Mouse (Mus musculus) frontal cortex, postnatal 25 days (tissue): ENCODE measurements around the gene P3h1.

ENCODE experiments used
- DNase-seq, 2 experiments: peaks; one replicate each; pipeline ENCODE4 v3.0.0; 2022; ENCODE audit warnings: low spot score in 2 of 2

Gene P3h1

GRCm38 (mm10) chr4:119238661-119239060 lies 5.9 kb downstream of the P3h1 start:
- no peak for DNase-seq

GRCm38 (mm10) chr4:119239181-119239682 lies 6.5 kb downstream of the P3h1 start:
- DNase-seq: no peak

- no peak for DNase-seq
Measured at GRCm38 (mm10) chr4:119241664-119242063, 8.9 kb downstream of the P3h1 start.

GRCm38 (mm10) chr4:119242571-119242970 lies 9.9 kb downstream of the P3h1 start:
- DNase-seq: no peak

- DNase-seq: peak in 1 of 2 experiments; percentile 54
Measured at GRCm38 (mm10) chr4:119244468-119245240, 11.9 kb downstream of the P3h1 start.

GRCm38 (mm10) chr4:119245556-119245955 lies 12.8 kb downstream of the P3h1 start:
- DNase-seq: peak in 1 of 2 experiments; percentile 51

GRCm38 (mm10) chr4:119245961-119246360 lies 13.2 kb downstream of the P3h1 start:
- DNase-seq: no peak

GRCm38 (mm10) chr4:119246688-119247225 lies 14.0 kb downstream of the P3h1 start:
- no peak for DNase-seq

GRCm38 (mm10) chr4:119247462-119248235 lies 14.9 kb downstream of the P3h1 start:
- peak; percentile 55 to 62 for DNase-seq

GRCm38 (mm10) chr4:119248407-119248965 lies 15.8 kb downstream of the P3h1 start:
- no peak for DNase-seq

- DNase-seq: no peak
Measured at GRCm38 (mm10) chr4:119252025-119252808, 19.5 kb downstream of the P3h1 start.

- DNase-seq: no peak
Measured at GRCm38 (mm10) chr4:119254012-119254618, 21.4 kb downstream of the P3h1 start.

- no peak for DNase-seq
Measured at GRCm38 (mm10) chr4:119255351-119255750, 22.6 kb downstream of the P3h1 start, which contains the start of gene Cldn19. Gene Cldn19, plus strand, starts transcription at chr4:119255414.

- DNase-seq: no peak
Measured at GRCm38 (mm10) chr4:119257083-119257482, 24.4 kb downstream of the P3h1 start.

GRCm38 (mm10) chr4:119259344-119260254 lies 26.9 kb downstream of the P3h1 start:
- DNase-seq: no peak

GRCm38 (mm10) chr4:119261087-119261713 lies 28.5 kb downstream of the P3h1 start:
- DNase-seq: no peak

- DNase-seq: no peak
Measured at GRCm38 (mm10) chr4:119262483-119262882, 29.8 kb downstream of the P3h1 start.

- DNase-seq: no peak
Measured at GRCm38 (mm10) chr4:119263459-119263858, 30.7 kb downstream of the P3h1 start.

- DNase-seq: no peak
Measured at GRCm38 (mm10) chr4:119266606-119267005, 33.9 kb downstream of the P3h1 start.
